Mouse (Mus musculus) heart, embryonic 12.5 days (tissue): ENCODE results near the gene Acer3. TPM values are rescaled to one million over a fixed set of nuclear protein-coding genes. Genes with fewer than 3 reads are reported as not detected.

Source experiments
- ATAC-seq: fragments of 200-750 bp; cut with Nextera tagmentation; 2 replicates; pipeline ENCODE4 v1.8.0; 2017; ENCODE audit warnings: moderate TSS enrichment, moderate library complexity; ENCODE audit not compliant: insufficient number of reproducible peaks, low FRiP score
- H3K27ac ChIP-seq: fragments of 300-500 bp; sonication (generic); 2 replicates; pipeline ENCODE4 v1.5.1; 2016; ENCODE audit warnings: mild to moderate bottlenecking, moderate library complexity; ENCODE audit not compliant: poor library complexity, severe bottlenecking
- H3K27me3 ChIP-seq: fragments of 300-500 bp; sonication (generic); replicated peaks from 2 replicates; pipeline ENCODE4 v1.6.1; 2016; ENCODE audit warnings: mild to moderate bottlenecking, moderate library complexity
- H3K36me3 ChIP-seq: fragments of 300-500 bp; sonication (generic); 2 replicates; pipeline ENCODE4 v1.6.1; 2016; ENCODE audit warnings: mild to moderate bottlenecking, moderate library complexity
- H3K4me1 ChIP-seq: fragments of 300-500 bp; sonication (generic); replicated peaks from 2 replicates; pipeline ENCODE4 v1.6.1; 2016; ENCODE audit warnings: mild to moderate bottlenecking
- H3K4me2 ChIP-seq: fragments of 300-500 bp; sonication (generic); 2 replicates; pipeline ENCODE4 v1.6.1; 2016; ENCODE audit warnings: mild to moderate bottlenecking, moderate library complexity
- H3K4me3 ChIP-seq: fragments of 300-500 bp; sonication (generic); 2 replicates; pipeline ENCODE4 v1.5.1; 2016; ENCODE audit warnings: mild to moderate bottlenecking
- H3K9ac ChIP-seq: fragments of 300-500 bp; sonication (generic); 2 replicates; pipeline ENCODE4 v1.6.1; 2016; ENCODE audit warnings: mild to moderate bottlenecking, moderate library complexity
- H3K9me3 ChIP-seq: fragments of 300-500 bp; sonication (generic); replicated peaks from 2 replicates; pipeline ENCODE4 v1.6.1; 2016; ENCODE audit warnings: mild to moderate bottlenecking, moderate library complexity
- WGBS: fragments of 180-500 bp; shearing (Covaris S2); methylation state at CpG from one replicate; pipeline ENCODE4 v1.1.7; 2016; 5-methylcytosine and 5-hydroxymethylcytosine counted together
- polyA plus RNA-seq: library from polyadenylated mRNA; unstranded; fragments of >200 nt; fragmentation: Nextera tagmentation; extraction: Ambion mirVana; gene quantifications from 2 replicates; pipeline ENCODE4 v1.2.1, GENCODE M21; 2016

The Acer3 gene
- polyA plus RNA-seq, 1 experiment from 2014 or later = 22.9 TPM

DNA sequence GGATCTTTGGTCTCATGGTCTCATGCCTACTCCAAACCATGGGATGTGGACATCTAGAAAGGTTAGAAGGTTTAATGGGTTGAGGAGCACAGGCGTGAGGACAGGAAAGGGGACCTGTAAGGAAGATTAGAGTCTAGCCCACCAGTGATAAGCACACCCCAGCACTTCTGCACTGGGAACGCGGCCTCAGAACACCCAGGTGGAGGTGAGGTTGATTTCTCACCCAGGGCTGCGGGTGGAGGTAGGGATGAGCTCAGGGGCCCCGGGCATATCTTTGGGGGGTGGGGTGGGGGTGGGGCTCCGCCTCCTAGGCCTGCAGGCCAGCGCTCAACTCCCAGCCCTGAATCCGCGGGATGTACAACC, 143.5 kb downstream of the Acer3 start:
- peak overlapping the region; percentile 68 for H3K4me3 ChIP-seq
- H3K4me2 ChIP-seq = peak overlapping the region; percentile 77
- WGBS = 2% methylated on average over 9 of the region's 9 CpGs
- no peaks in the 10 kb centered on the region for H3K9me3 ChIP-seq
- no peaks in the 10 kb centered on the region for H3K27me3 ChIP-seq
- H3K9ac ChIP-seq = peak overlapping the region; percentile 67
- no peaks in the 10 kb centered on the region for H3K36me3 ChIP-seq
- no peak for ATAC-seq
- H3K27ac ChIP-seq = no peak overlapping the region
- H3K4me1 ChIP-seq = peaks cover 40% of the 10 kb centered on the region

DNA sequence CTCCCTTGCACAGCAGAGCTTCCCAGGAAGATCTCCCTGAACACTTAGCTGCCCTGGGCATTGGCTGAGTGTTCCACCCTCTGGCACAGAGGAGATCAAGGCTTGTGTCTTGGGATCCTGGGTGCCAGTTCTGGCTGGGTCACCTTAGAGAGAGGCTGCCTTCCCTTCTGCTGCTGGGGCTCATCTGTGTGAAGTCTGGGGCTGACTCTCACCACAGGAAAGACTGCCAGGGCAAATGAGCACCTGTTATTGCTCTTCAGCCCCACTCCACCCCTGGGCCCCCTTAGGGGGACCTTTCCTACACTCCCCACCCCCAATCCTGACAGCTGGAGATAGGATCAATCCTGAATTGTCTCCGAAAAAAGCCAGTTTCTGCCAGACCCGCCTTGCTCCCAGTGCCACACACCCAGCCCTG, 143.9 kb downstream of the Acer3 start:
- Histone ChIP-seq H3K9ac (peak overlapping the region; percentile 67), H3K9me3 (no peaks in the 10 kb centered on the region), H3K4me3 (peak overlapping the region; percentile 68), H3K27me3 (no peaks in the 10 kb centered on the region), H3K36me3 (no peaks in the 10 kb centered on the region), H3K4me2 (peak overlapping the region; percentile 77), H3K27ac (peak overlapping the region; percentile 32), H3K4me1 (peaks cover 40% of the 10 kb centered on the region)
- no peak for ATAC-seq
- WGBS = 40% methylated on average over 2 of the region's 2 CpGs

- H3K27me3 ChIP-seq = no peaks in the 10 kb centered on the region
- H3K4me2 ChIP-seq = peak overlapping the region; percentile 77
- 62% methylated on average over 8 of the region's 8 CpGs for WGBS
- H3K36me3 ChIP-seq = no peaks in the 10 kb centered on the region
- peak overlapping the region; percentile 67 for H3K9ac ChIP-seq
- no peaks in the 10 kb centered on the region for H3K9me3 ChIP-seq
- H3K4me1 ChIP-seq = peaks cover 46% of the 10 kb centered on the region
- ATAC-seq = no peak
- peak overlapping the region; percentile 68 for H3K4me3 ChIP-seq
- peak overlapping the region; percentile 32 for H3K27ac ChIP-seq
These were observed 144.5 kb downstream of the Acer3 start for GRCm38 (mm10) chr7:98176322-98177070.

GRCm38 (mm10) chr7:98174883-98175755, 145.9 kb downstream of the Acer3 start:
- no peak overlapping the region for H3K27ac ChIP-seq
- peaks cover 56% of the 10 kb centered on the region for H3K4me1 ChIP-seq
- 57% methylated on average over 4 of the region's 4 CpGs for WGBS
- no peak overlapping the region for H3K9ac ChIP-seq
- peak; percentile 56; the same call in 1 of the 2 replicates for ATAC-seq
- no peaks in the 10 kb centered on the region for H3K36me3 ChIP-seq
- no peaks in the 10 kb centered on the region for H3K27me3 ChIP-seq
- H3K4me3 ChIP-seq = no peak overlapping the region
- 0 out of 2 replicates have a peak overlapping the region, but pooled peaks have one; percentile 19 for H3K4me2 ChIP-seq
- no peaks in the 10 kb centered on the region for H3K9me3 ChIP-seq

GRCm38 (mm10) chr7:98173408-98173807, 147.6 kb downstream of the Acer3 start:
- no peak overlapping the region for H3K27ac ChIP-seq
- no peak overlapping the region for H3K4me2 ChIP-seq
- 20% methylated on average over 4 of the region's 4 CpGs for WGBS
- ATAC-seq = no peak
- no peaks in the 10 kb centered on the region for H3K27me3 ChIP-seq
- H3K4me3 ChIP-seq = no peak overlapping the region
- no peaks in the 10 kb centered on the region for H3K36me3 ChIP-seq
- peaks cover 52% of the 10 kb centered on the region for H3K4me1 ChIP-seq
- H3K9me3 ChIP-seq = no peaks in the 10 kb centered on the region
- no peak overlapping the region for H3K9ac ChIP-seq

GRCm38 (mm10) chr7:98172661-98173060, 148.3 kb downstream of the Acer3 start:
- WGBS = 80% methylated on average over 8 of the region's 8 CpGs
- ATAC-seq = no peak

GRCm38 (mm10) chr7:98171141-98172073, 149.6 kb downstream of the Acer3 start:
- Histone ChIP-seq H3K27ac (peak overlapping the region; percentile 61), H3K36me3 (no peaks in the 10 kb centered on the region), H3K9ac (no peak overlapping the region), H3K4me3 (no peak overlapping the region), H3K9me3 (no peaks in the 10 kb centered on the region), H3K27me3 (no peaks in the 10 kb centered on the region), H3K4me2 (peak overlapping the region; percentile 18), H3K4me1 (peaks cover 37% of the 10 kb centered on the region)
- peak; percentile 90 for ATAC-seq
- 55% methylated on average over 6 of the region's 6 CpGs for WGBS

More at GRCm38 (mm10) chr7:98172661-98173060, 148.3 kb downstream of the Acer3 start:
- no peak overlapping the region for H3K9ac ChIP-seq
- no peak overlapping the region for H3K4me2 ChIP-seq
- H3K36me3 ChIP-seq = no peaks in the 10 kb centered on the region
- no peak overlapping the region for H3K4me3 ChIP-seq
- no peaks in the 10 kb centered on the region for H3K27me3 ChIP-seq
- no peaks in the 10 kb centered on the region for H3K9me3 ChIP-seq
- H3K27ac ChIP-seq = no peak overlapping the region
- H3K4me1 ChIP-seq = peaks cover 49% of the 10 kb centered on the region

GRCm38 (mm10) chr7:98164999-98165528, 155.9 kb downstream of the Acer3 start:
- H3K27me3 ChIP-seq = no peaks in the 10 kb centered on the region
- H3K36me3 ChIP-seq = no peaks in the 10 kb centered on the region
- no peak overlapping the region; the same call in 1 of the 2 replicates for H3K4me2 ChIP-seq
- peak; percentile 66 for ATAC-seq
- H3K9ac ChIP-seq = peak overlapping the region; percentile 47
- H3K4me1 ChIP-seq = peaks cover 47% of the 10 kb centered on the region
- H3K4me3 ChIP-seq = no peak overlapping the region
- WGBS = 55% methylated on average over 10 of the region's 10 CpGs
- H3K27ac ChIP-seq = peak overlapping the region; percentile 63
- no peaks in the 10 kb centered on the region for H3K9me3 ChIP-seq

DNA sequence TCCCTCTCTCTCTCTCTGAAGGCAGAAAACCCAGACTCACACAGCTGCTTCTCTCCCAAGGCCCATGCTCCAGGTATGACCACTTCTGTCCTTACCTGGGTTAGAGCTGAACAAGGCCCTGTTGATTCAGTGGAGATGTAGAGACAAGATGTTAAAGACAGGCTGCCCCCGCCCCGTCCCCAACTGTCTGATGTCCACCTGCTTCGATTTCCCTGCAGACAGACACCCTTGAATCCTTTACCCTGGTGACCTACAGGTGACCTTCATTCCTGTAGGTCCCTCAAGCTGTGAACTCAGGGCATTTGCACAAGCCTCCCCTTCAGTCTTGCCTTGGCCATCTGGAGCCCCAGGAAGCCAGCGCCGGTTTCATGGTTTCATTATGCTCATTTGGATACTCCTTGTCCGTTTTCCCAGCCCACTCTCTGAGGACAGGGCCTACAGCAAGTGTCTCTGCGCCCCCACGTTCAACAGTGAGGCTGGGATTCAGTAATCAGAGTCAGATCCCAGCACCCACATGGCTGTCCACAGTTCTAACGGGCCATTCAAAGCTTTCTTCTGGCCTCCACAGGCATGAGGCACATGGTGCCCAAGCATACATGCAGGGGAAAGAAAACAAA, 156.5 kb downstream of the Acer3 start:
- no peak overlapping the region for H3K9ac ChIP-seq
- peaks cover 53% of the 10 kb centered on the region for H3K4me1 ChIP-seq
- no peak overlapping the region for H3K4me3 ChIP-seq
- no peaks in the 10 kb centered on the region for H3K36me3 ChIP-seq
- H3K27me3 ChIP-seq = no peaks in the 10 kb centered on the region
- H3K27ac ChIP-seq = peak overlapping the region; percentile 63
- H3K9me3 ChIP-seq = no peaks in the 10 kb centered on the region
- no peak for ATAC-seq
- WGBS = 82% methylated on average over 9 of the region's 9 CpGs
- no peak overlapping the region for H3K4me2 ChIP-seq

DNA sequence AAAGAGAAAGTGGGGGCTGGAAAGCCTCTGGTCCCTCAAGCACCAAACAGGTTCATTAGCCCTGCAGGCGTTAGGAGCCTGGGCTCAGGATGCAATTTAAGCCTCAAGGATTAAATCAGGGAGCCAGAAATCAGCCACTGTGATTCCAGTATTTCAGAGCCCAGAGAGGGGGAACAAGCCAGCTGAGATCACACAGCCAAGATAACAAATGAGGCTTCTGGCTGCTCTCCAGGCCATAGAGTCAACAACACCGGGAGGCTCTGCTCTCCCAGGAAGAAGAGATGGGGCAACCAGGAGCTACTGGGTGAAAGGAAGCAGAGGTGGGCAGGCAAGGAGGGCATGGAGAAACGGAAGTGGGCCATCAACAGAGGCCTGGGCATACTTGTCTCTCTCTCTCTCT, 157.3 kb downstream of the Acer3 start:
- no peak overlapping the region for H3K27ac ChIP-seq
- H3K4me2 ChIP-seq = no peak overlapping the region
- peaks cover 60% of the 10 kb centered on the region for H3K4me1 ChIP-seq
- no peak for ATAC-seq
- H3K9me3 ChIP-seq = no peaks in the 10 kb centered on the region
- no peaks in the 10 kb centered on the region for H3K27me3 ChIP-seq
- H3K36me3 ChIP-seq = no peaks in the 10 kb centered on the region
- no peak overlapping the region for H3K4me3 ChIP-seq
- 39% methylated on average over 3 of the region's 3 CpGs for WGBS
- no peak overlapping the region for H3K9ac ChIP-seq
